ENCODE assay signal across 8 mouse cellular contexts in the genomic region with DNA sequence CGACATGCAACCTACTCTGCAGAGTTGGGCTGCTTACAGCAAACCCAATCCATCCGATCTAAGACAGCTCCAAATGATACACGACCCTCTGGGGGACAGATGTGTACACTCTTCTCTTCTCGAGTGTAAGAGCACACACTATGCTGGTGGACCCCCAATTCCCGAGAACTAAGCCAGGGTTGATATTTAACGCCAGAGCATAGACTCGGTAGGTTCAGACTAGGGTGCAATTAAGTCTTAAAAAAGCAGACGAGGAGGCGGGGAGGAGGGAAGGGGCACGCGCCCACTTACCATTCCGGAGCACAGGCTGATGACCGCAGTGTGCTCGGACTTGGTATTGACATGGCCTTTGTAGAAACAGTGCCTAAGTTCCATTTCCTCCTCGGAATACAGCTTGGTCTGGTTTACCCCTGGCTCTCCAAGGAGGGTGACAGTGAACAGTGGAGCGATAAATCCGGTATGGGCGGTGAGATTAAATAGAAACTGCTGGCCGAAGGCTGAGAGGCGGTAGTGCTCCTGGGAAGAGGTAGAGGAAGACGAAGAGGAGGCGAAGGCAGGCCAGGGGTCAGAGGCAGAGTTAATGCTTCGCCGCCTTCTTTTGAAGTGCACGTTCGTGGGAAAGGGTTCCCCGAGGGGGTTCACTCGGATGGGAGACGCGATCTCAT. TPM values are rescaled to one million over a fixed set of nuclear protein-coding genes. Genes with fewer than 3 reads are reported as not detected.
DNase-seq lines count a peak whose midpoint lies in the region; ATAC-seq and TF ChIP-seq lines count a peak whose summit lies in the region.

No protein-coding gene starts in this region.

- no peaks in the 10 kb centered on the region for H3K9me3 ChIP-seq in embryonic facial prominence, embryonic 10.5 days
- H3K9me3 ChIP-seq in limb, embryonic 10.5 days (replicated peaks) = no peaks in the 10 kb centered on the region
- H3K9me3 ChIP-seq in midbrain, embryonic 12.5 days = no peaks in the 10 kb centered on the region

- no peak overlapping the region for H3K27ac ChIP-seq in cerebellum, adult 2 months (ENCODE audit: insufficient read depth, low read length)
- peak overlapping the region; percentile 55 for H3K27ac ChIP-seq in embryonic facial prominence, embryonic 10.5 days (replicated peaks)
- peak overlapping the region; percentile 67 for H3K27ac ChIP-seq in limb, embryonic 10.5 days
- H3K27ac ChIP-seq in midbrain, embryonic 12.5 days (replicated peaks) = no peak overlapping the region

- peak in 1 of 2 experiments; percentile 5 for DNase-seq in cerebellum, adult 2 months
- no peak for DNase-seq in cerebellum, adult 18-20 months
- DNase-seq in embryonic facial prominence, embryonic 10.5 days (ENCODE audit: low spot score) = peak; percentile 55
- DNase-seq in heart, postnatal 14 days = peak; percentile 21 to 36
- DNase-seq in limb, embryonic 10.5 days (ENCODE audit: low spot score) = peak; percentile 68
- no peak for DNase-seq in urinary bladder, adult 2 months (ENCODE audit: low spot score)
- no peak for DNase-seq in left cerebral cortex, adult 11 months (ENCODE audit: low spot score)

- H3K4me2 ChIP-seq in midbrain, embryonic 12.5 days (replicated peaks) = peak overlapping the region; percentile 96

- peak overlapping the region; percentile 34 for H3K4me3 ChIP-seq in cerebellum, adult 2 months (replicated peaks; ENCODE audit: insufficient read depth, low read depth, low read length)
- peak overlapping the region; percentile 73 for H3K4me3 ChIP-seq in embryonic facial prominence, embryonic 10.5 days
- peak overlapping the region; percentile 74 for H3K4me3 ChIP-seq in limb, embryonic 10.5 days
- H3K4me3 ChIP-seq in midbrain, embryonic 12.5 days = peak overlapping the region; percentile 57

- no peak for TF ChIP-seq CTCF in cerebellum, adult 2 months (IDR thresholded peaks at IDR 0.05; ENCODE audit: borderline replicate concordance, insufficient read depth, low read depth, low read length)

- no peaks in the 10 kb centered on the region for H3K4me1 ChIP-seq in cerebellum, adult 2 months (ENCODE audit: control insufficient read depth, insufficient read depth, low read length)
- peaks cover 52% of the 10 kb centered on the region for H3K4me1 ChIP-seq in embryonic facial prominence, embryonic 10.5 days
- H3K4me1 ChIP-seq in limb, embryonic 10.5 days = peaks cover 45% of the 10 kb centered on the region
- H3K4me1 ChIP-seq in midbrain, embryonic 12.5 days = peaks cover 36% of the 10 kb centered on the region

- no peak for TF ChIP-seq POLR2A in cerebellum, adult 2 months (IDR thresholded peaks at IDR 0.05; ENCODE audit: borderline replicate concordance, insufficient read depth, low read length)

- peaks cover 8% of the 10 kb centered on the region for H3K36me3 ChIP-seq in embryonic facial prominence, embryonic 10.5 days (replicated peaks)
- H3K36me3 ChIP-seq in limb, embryonic 10.5 days = peaks cover 4% of the 10 kb centered on the region; the same call in 1 of the 2 replicates
- no peaks in the 10 kb centered on the region for H3K36me3 ChIP-seq in midbrain, embryonic 12.5 days

- under 1% methylated on average over 30 of the region's 30 CpGs for WGBS in cerebellum, adult 2 months
- WGBS in embryonic facial prominence, embryonic 10.5 days = under 1% methylated on average over 30 of the region's 30 CpGs
- WGBS in limb, embryonic 10.5 days = under 1% methylated on average over 30 of the region's 30 CpGs
- under 1% methylated on average over 30 of the region's 30 CpGs for WGBS in midbrain, embryonic 12.5 days

- H3K27me3 ChIP-seq in cerebellum, adult 2 months (ENCODE audit: control insufficient read depth, insufficient read depth, low read length) = no peaks in the 10 kb centered on the region; the same call in 1 of the 2 replicates
- peaks cover 59% of the 10 kb centered on the region for H3K27me3 ChIP-seq in embryonic facial prominence, embryonic 10.5 days (replicated peaks; ENCODE audit: low read depth, poor library complexity, severe bottlenecking)
- H3K27me3 ChIP-seq in limb, embryonic 10.5 days (ENCODE audit: low read depth, poor library complexity, severe bottlenecking) = peaks cover 51% of the 10 kb centered on the region
- peaks cover 69% of the 10 kb centered on the region for H3K27me3 ChIP-seq in midbrain, embryonic 12.5 days

- intact Hi-C loops in heart, postnatal 14 days (cut with DNase I) = loop anchor here (2.0 to 5.0 kb wide), 9 partner anchors 47 to 597 kb away; no protein-coding TSS in a partner anchor

- peak; percentile 9; the same call in 1 of the 2 replicates for ATAC-seq in midbrain, embryonic 12.5 days (ENCODE audit: low FRiP score, low read depth)

- 0 out of 2 replicates have a peak overlapping the region, but pooled peaks have one; percentile 28 for H3K9ac ChIP-seq in midbrain, embryonic 12.5 days (replicated peaks)

RNA-seq across cellular contexts. Expression of gene Adamts9, which starts 1.4 kb away (rescaled TPM):
- 1.7 and 2.0 TPM in 2 replicates for polyA plus RNA-seq in cerebellum, adult 2 months (2012; rRNA removed)
- 3.8 and 4.2 TPM in 2 replicates for polyA plus RNA-seq in embryonic facial prominence, embryonic 10.5 days (2016; fragmentation: Nextera tagmentation; extraction: Ambion mirVana)
- total RNA-seq in heart, postnatal 14 days (2021) = 10 to 100 TPM; 37.9 to 39.7 TPM
- 2.5 and 3.0 TPM in 2 replicates for polyA plus RNA-seq in limb, embryonic 10.5 days (2016; fragmentation: Nextera tagmentation; extraction: Ambion mirVana)
- 1.1 and 1.7 TPM in 2 replicates for polyA plus RNA-seq in midbrain, embryonic 12.5 days (2016; fragmentation: Nextera tagmentation; extraction: Ambion mirVana)
- polyA plus RNA-seq in urinary bladder, adult 2 months (2012; rRNA removed) = 8.9 and 10.5 TPM in 2 replicates

Comparison
In these comparisons a context has a peak if more than half of its experiments do, and no peak if none do; other contexts are left out.
1. DNase-seq: peak in embryonic facial prominence, embryonic 10.5 days (single experiment), heart, postnatal 14 days (2 of 2) and limb, embryonic 10.5 days (single experiment); none in cerebellum, adult 18-20 months (0 of 2), urinary bladder, adult 2 months (single experiment) and left cerebral cortex, adult 11 months (single experiment).
2. H3K27ac ChIP-seq: peak in embryonic facial prominence, embryonic 10.5 days (single experiment) and limb, embryonic 10.5 days (single experiment); none in cerebellum, adult 2 months (single experiment) and midbrain, embryonic 12.5 days (single experiment).
3. Peak in every context shown above with its lines, with median percentiles within 50 percentile points of each other: H3K4me3 ChIP-seq.